Mouse (Mus musculus): ENCODE data around the gene Il27ra. TPM values are rescaled to one million over a fixed set of nuclear protein-coding genes. Genes with fewer than 3 reads are reported as not detected.
A peak's percentile ranks its signal among the peaks of the same experiment; 100 is the strongest.

Gene Il27ra
- polyA plus RNA-seq, 1 experiment from 2014 or later, result 0.69 TPM

DNA sequence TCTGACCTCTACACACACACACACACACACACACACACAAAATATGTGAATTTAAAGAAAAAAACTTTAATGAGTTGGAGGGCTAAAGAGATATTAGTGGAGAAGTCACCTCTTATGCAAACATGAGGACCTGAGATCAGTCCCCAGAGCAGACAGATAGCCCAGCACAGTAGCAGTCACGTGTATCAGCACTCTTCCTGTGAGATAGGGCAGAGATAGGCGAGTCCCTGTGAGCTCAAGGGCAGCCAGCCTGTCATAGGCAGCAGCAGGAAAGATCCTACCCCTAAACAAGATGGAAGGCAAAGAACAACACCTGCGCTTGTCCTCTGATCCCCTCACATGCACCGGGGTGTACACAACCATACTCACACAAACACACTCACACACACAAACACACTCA is 59.9 kb downstream of the Il27ra start:
- H3K27me3 ChIP-seq, result no peaks in the 10 kb centered on the region
- 93% methylated on average over 4 of the region's 4 CpGs for WGBS
- H3K27ac ChIP-seq (replicated peaks), result no peak overlapping the region
- H3K4me2 ChIP-seq, result no peak overlapping the region
- no peak overlapping the region for H3K9ac ChIP-seq
- H3K4me3 ChIP-seq, result no peak overlapping the region
- no peaks in the 10 kb centered on the region for H3K9me3 ChIP-seq
- H3K4me1 ChIP-seq (replicated peaks), result peaks cover 11% of the 10 kb centered on the region
- no peak for ATAC-seq (ENCODE audit: low FRiP score, low read depth)
- peaks cover 65% of the 10 kb centered on the region for H3K36me3 ChIP-seq

DNA sequence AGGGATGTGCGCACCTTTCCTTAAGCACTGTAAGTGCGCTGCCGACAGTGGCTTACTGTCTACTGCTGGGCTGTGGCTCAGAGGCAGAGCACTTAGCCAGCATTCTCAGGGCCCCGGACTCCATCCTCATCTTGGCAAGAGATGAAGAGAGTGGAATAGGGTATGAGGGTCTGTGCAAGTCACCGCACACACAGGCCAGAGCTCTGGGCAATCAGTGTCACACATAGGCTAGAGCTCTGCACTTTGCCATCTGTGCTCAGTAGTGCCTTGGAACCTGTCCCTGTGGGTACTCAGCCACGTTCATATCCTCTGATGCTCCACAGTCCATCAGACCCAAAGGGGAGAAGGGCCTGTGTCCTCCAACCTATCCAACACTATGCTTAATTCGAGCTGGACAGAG is 60.9 kb downstream of the Il27ra start:
- peaks cover 56% of the 10 kb centered on the region for H3K36me3 ChIP-seq
- no peak overlapping the region for H3K4me3 ChIP-seq
- no peak for ATAC-seq (ENCODE audit: low FRiP score, low read depth)
- no peak overlapping the region for H3K4me2 ChIP-seq
- WGBS, result 95% methylated on average over 7 of the region's 7 CpGs
- H3K9ac ChIP-seq, result no peak overlapping the region
- H3K4me1 ChIP-seq (replicated peaks), result peaks cover 20% of the 10 kb centered on the region
- no peak overlapping the region for H3K27ac ChIP-seq (replicated peaks)
- no peaks in the 10 kb centered on the region for H3K27me3 ChIP-seq
- no peaks in the 10 kb centered on the region for H3K9me3 ChIP-seq

DNA sequence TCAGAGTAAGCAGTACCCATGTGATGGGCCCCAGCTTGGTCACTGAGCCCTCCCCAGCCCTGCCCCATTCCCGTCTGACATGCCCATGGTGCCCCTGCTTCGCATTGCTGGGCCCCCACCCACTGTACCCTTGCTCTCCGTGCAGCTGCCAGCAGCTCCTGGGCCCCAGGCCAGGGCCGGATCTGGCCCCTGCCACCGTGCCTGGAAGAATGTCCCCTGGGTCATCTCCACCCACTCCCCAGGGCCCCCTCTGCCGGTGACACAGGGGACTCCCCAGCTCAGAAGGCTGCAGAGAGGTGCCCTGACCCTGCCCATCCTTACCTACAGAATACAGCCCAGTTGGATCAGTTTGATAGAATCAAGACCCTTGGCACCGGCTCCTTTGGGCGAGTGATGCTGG is 61.5 kb downstream of the Il27ra start:
- 75% methylated on average over 8 of the region's 8 CpGs for WGBS
- peaks cover 23% of the 10 kb centered on the region for H3K4me1 ChIP-seq (replicated peaks)
- no peak overlapping the region for H3K4me3 ChIP-seq
- no peak overlapping the region for H3K4me2 ChIP-seq
- no peak overlapping the region for H3K9ac ChIP-seq
- no peak overlapping the region for H3K27ac ChIP-seq (replicated peaks)
- H3K27me3 ChIP-seq, result no peaks in the 10 kb centered on the region
- no peak for ATAC-seq (ENCODE audit: low FRiP score, low read depth)
- H3K36me3 ChIP-seq, result peaks cover 49% of the 10 kb centered on the region
- H3K9me3 ChIP-seq, result no peaks in the 10 kb centered on the region

MicroRNA genes within 50 kb of the gene (microRNA counts, 519-probe panel; counts per million panel counts)
- not detected for microRNA mmu-miR-1199
- microRNA mmu-miR-709, result 2,380 counts per million, percentile 33 among the panel's probes with 10 or more counts

Small RNAs within 50 kb of the gene (microRNA-seq; reads per million reads assigned to microRNA genes)
- gene Mir1199, result not detected
- gene Mir709, result not detected
- 2.4 reads per million, percentile 6 among the genes with 10 or more reads in this experiment for gene Mir8111

Other genes with a start within 250 kb of the Il27ra start
- gene Adgrl1, start 142.5 kb downstream of the Il27ra start, polyA plus RNA-seq (2015; fragmentation: Nextera tagmentation; extraction: Ambion mirVana), result 56.8 and 62.0 TPM in 2 replicates
- gene Gm10644, start 87.4 kb downstream of the Il27ra start, polyA plus RNA-seq (2015; fragmentation: Nextera tagmentation; extraction: Ambion mirVana), result 1.1 TPM in 2 replicates
- 12.8 and 14.7 TPM in 2 replicates for gene Asf1b, start 87.1 kb downstream of the Il27ra start, polyA plus RNA-seq (2015; fragmentation: Nextera tagmentation; extraction: Ambion mirVana)
- gene Prkaca, start 69.6 kb downstream of the Il27ra start, polyA plus RNA-seq (2015; fragmentation: Nextera tagmentation; extraction: Ambion mirVana), result 241 and 250 TPM in 2 replicates
- gene Samd1, start 44.9 kb downstream of the Il27ra start, polyA plus RNA-seq (2015; fragmentation: Nextera tagmentation; extraction: Ambion mirVana), result 6.2 and 7.3 TPM in 2 replicates
- 0.47 and 0.75 TPM in 2 replicates for gene 1700067K01Rik, start 41.1 kb downstream of the Il27ra start, polyA plus RNA-seq (2015; fragmentation: Nextera tagmentation; extraction: Ambion mirVana)
- 0.41 and 0.70 TPM in 2 replicates for gene 2210011C24Rik, start 30.4 kb downstream of the Il27ra start, polyA plus RNA-seq (2015; fragmentation: Nextera tagmentation; extraction: Ambion mirVana)
- gene Palm3, start 21.1 kb downstream of the Il27ra start, polyA plus RNA-seq (2015; fragmentation: Nextera tagmentation; extraction: Ambion mirVana), result 8.6 and 8.8 TPM in 2 replicates
- 0.51 and 1.2 TPM in 2 replicates for gene Rln3, start 2.4 kb upstream of the Il27ra start, polyA plus RNA-seq (2015; fragmentation: Nextera tagmentation; extraction: Ambion mirVana)
- 0.92 and 1.4 TPM in 2 replicates for gene Gm10643, start 22.5 kb upstream of the Il27ra start, polyA plus RNA-seq (2015; fragmentation: Nextera tagmentation; extraction: Ambion mirVana)
- gene Rfx1, start 24.2 kb upstream of the Il27ra start, polyA plus RNA-seq (2015; fragmentation: Nextera tagmentation; extraction: Ambion mirVana), result 9.4 and 11.2 TPM in 2 replicates
- 19.0 and 22.6 TPM in 2 replicates for gene Dcaf15, start 62.2 kb upstream of the Il27ra start, polyA plus RNA-seq (2015; fragmentation: Nextera tagmentation; extraction: Ambion mirVana)
- gene Podnl1, start 83.4 kb upstream of the Il27ra start, polyA plus RNA-seq (2015; fragmentation: Nextera tagmentation; extraction: Ambion mirVana), result 0.35 and 0.44 TPM in 2 replicates
- 41.5 and 47.1 TPM in 2 replicates for gene Cc2d1a, start 105.3 kb upstream of the Il27ra start, polyA plus RNA-seq (2015; fragmentation: Nextera tagmentation; extraction: Ambion mirVana)
- 2.3 and 2.8 TPM in 2 replicates for gene 4930432K21Rik, start 105.4 kb upstream of the Il27ra start, polyA plus RNA-seq (2015; fragmentation: Nextera tagmentation; extraction: Ambion mirVana)
- gene Nanos3, start 142.6 kb upstream of the Il27ra start, polyA plus RNA-seq (2015; fragmentation: Nextera tagmentation; extraction: Ambion mirVana), result 8.0 and 8.7 TPM in 2 replicates
- 23.3 and 24.9 TPM in 2 replicates for gene Zswim4, start 194.5 kb upstream of the Il27ra start, polyA plus RNA-seq (2015; fragmentation: Nextera tagmentation; extraction: Ambion mirVana)
- 245 and 260 TPM in 2 replicates for gene D8Ertd738e, start 207.1 kb upstream of the Il27ra start, polyA plus RNA-seq (2015; fragmentation: Nextera tagmentation; extraction: Ambion mirVana)
- gene Mri1, start 214.7 kb upstream of the Il27ra start, polyA plus RNA-seq (2015; fragmentation: Nextera tagmentation; extraction: Ambion mirVana), result 45.6 and 48.4 TPM in 2 replicates
- gene Ccdc130, start 227.8 kb upstream of the Il27ra start, polyA plus RNA-seq (2015; fragmentation: Nextera tagmentation; extraction: Ambion mirVana), result 23.4 and 24.6 TPM in 2 replicates

All from hindbrain, embryonic 15.5 days (tissue).